Mouse (Mus musculus) ES-E14 (cell line): ENCODE measurements around the gene Atl2. TPM values are rescaled to one million over a fixed set of nuclear protein-coding genes. Genes with fewer than 3 reads are reported as not detected.

Experiments used
- DNase-seq: peaks from one replicate; pipeline ENCODE4 v3.0.0-alpha.2; 2013; ENCODE audit warnings: low read depth, low spot score
- H3K27ac ChIP-seq: 2 replicates; pipeline ENCODE4 v1.5.1; 2012; ENCODE audit warnings: low read depth, mild to moderate bottlenecking, low read length, moderate library complexity, mixed read lengths; ENCODE audit not compliant: poor library complexity, insufficient read depth, severe bottlenecking
- H3K36me3 ChIP-seq: 2 replicates; pipeline ENCODE4 v1.6.1; 2012; ENCODE audit warnings: mild to moderate bottlenecking, low read length, moderate library complexity, mixed read lengths; ENCODE audit not compliant: control insufficient read depth, poor library complexity, insufficient read depth, severe bottlenecking
- H3K4me1 ChIP-seq, 2 experiments: fragments of 150-350 bp in 1 of 2; sonication (generic) in 1 of 2; 2 replicates each; pipeline ENCODE4 v1.6.1; 2012; ENCODE audit warnings: low read length in 2 of 2, mild to moderate bottlenecking in 1 of 2, mixed read lengths in 1 of 2; ENCODE audit not compliant: control insufficient read depth in 2 of 2, insufficient read depth in 2 of 2, poor library complexity in 1 of 2
- H3K4me3 ChIP-seq, 2 experiments: fragments of 150-350 bp in 1 of 2; sonication (generic) in 1 of 2; 2 replicates each; pipeline ENCODE4 v1.5.1; 2012; ENCODE audit warnings: low read length in 2 of 2, low read depth in 1 of 2, mild to moderate bottlenecking in 1 of 2, mixed read lengths in 1 of 2; ENCODE audit not compliant: insufficient read depth in 1 of 2, poor library complexity in 1 of 2, severe bottlenecking in 1 of 2
- H3K9ac ChIP-seq: 2 replicates; pipeline ENCODE4 v1.6.1; 2012; ENCODE audit warnings: low read depth, mild to moderate bottlenecking, low read length, mixed read lengths; ENCODE audit not compliant: poor library complexity, insufficient read depth, severe bottlenecking
- H3K9me3 ChIP-seq: fragments of 150-350 bp; sonication (generic); 2 replicates; pipeline ENCODE4 v1.6.1; 2012; ENCODE audit warnings: low read depth, mild to moderate bottlenecking, low read length; ENCODE audit not compliant: control insufficient read depth, insufficient read depth
- CHD2 ChIP-seq: IDR thresholded peaks from 2 replicates; pipeline ENCODE4 v1.6.1; 2014; ENCODE audit warnings: mild to moderate bottlenecking, low read depth, low read length, inconsistent platforms
- HCFC1 ChIP-seq: IDR thresholded peaks from 2 replicates; pipeline ENCODE4 v1.6.1; 2012; ENCODE audit warnings: low read length, inconsistent platforms, borderline replicate concordance; ENCODE audit not compliant: insufficient read depth
- MAFK ChIP-seq: IDR thresholded peaks from 2 replicates; pipeline ENCODE4 v1.6.1; 2014; ENCODE audit warnings: mild to moderate bottlenecking, low read depth, low read length, inconsistent platforms; ENCODE audit not compliant: insufficient read depth
- ZC3H11A ChIP-seq: IDR thresholded peaks from 2 replicates; pipeline ENCODE4 v1.6.1; 2012; ENCODE audit warnings: low read depth, mild to moderate bottlenecking, inconsistent platforms, low read length, borderline replicate concordance
- ZNF384 ChIP-seq: IDR thresholded peaks from 2 replicates; pipeline ENCODE4 v1.6.1; 2012; ENCODE audit warnings: low read depth, low read length, inconsistent platforms
- in situ Hi-C, 2 experiments: fragments of 600-800 bp; cut with MboI; formaldehyde crosslinking; loops; one replicate each; pipeline ENCODE4 v1.15.1; 2025; ENCODE audit warnings: low sequenced_read_pairs in 2 of 2, inconsistent platforms in 1 of 2; ENCODE audit not compliant: unreplicated experiment in 2 of 2
- total RNA-seq: library from RNA; depleted of rRNA; stranded (reverse); fragments of 300-350 nt; gene quantifications from 2 replicates; pipeline ENCODE4 v1.2.3, GENCODE M21; 2012; rRNA removed

The Atl2 gene
- total RNA-seq: 44.4 and 48.0 TPM in 2 replicates

- H3K27ac ChIP-seq: peak within 1 kb of the TSS; percentile 85
- peak within 1 kb of the TSS; percentile 97 for H3K9ac ChIP-seq
- TF ChIP-seq HCFC1 (peak; percentile 64), MAFK (no peak)
- in situ Hi-C loops: no loop called here
- H3K4me1 ChIP-seq: peaks cover 6 to 13% of the 10 kb centered on the region in 2 experiments
- peak; percentile 84 for DNase-seq
- no peaks in the 10 kb centered on the region; the same call in 1 of the 2 replicates for H3K36me3 ChIP-seq
- H3K9me3 ChIP-seq: no peaks in the 10 kb centered on the region
- peak within 1 kb of the TSS; percentile 87 to 91 for H3K4me3 ChIP-seq
These were observed at the start of gene Atl2 for GRCm38 (mm10) chr17:79895911-79896423. Gene Atl2 (minus strand): TSS chr17:79896123.

DNA sequence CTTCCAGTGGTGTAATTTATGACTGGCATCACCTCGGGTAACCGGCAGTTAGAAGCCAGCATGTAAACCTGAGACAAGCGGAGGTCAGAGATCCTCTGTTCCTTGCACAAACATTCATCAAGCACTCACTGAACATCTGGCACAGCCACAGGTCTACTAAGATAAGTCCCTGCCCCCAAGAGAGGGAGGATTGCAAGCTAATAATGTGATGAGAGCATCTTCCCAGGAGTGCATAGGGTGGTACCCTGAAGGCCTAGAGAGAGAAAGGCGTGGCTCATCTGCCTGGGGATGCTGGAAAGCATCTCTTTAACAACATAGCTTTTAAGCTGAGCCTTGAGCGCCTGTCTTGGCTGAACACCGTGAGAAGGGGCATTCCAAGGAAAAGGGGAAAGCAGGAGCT is 48.9 kb upstream of the Atl2 start:
- in situ Hi-C loops: no loop called here
- TF ChIP-seq HCFC1 (no peak), ZNF384 (no peak), MAFK (no peak), ZC3H11A (no peak), CHD2 (no peak)

GRCm38 (mm10) chr17:79942418-79942817 is 46.5 kb upstream of the Atl2 start:
- no peak overlapping the region for H3K4me3 ChIP-seq
- in situ Hi-C loops: no loop called here

More for the DNA sequence above, 48.9 kb upstream of the Atl2 start:
- Histone ChIP-seq H3K4me1 (peaks cover 4 to 17% of the 10 kb centered on the region in 2 experiments; a peak in 2 of 4 replicates), H3K4me3 (no peak overlapping the region), H3K27ac (no peak overlapping the region), H3K9ac (no peak overlapping the region), H3K36me3 (no peaks in the 10 kb centered on the region), H3K9me3 (no peaks in the 10 kb centered on the region)
- DNase-seq: no peak

DNA sequence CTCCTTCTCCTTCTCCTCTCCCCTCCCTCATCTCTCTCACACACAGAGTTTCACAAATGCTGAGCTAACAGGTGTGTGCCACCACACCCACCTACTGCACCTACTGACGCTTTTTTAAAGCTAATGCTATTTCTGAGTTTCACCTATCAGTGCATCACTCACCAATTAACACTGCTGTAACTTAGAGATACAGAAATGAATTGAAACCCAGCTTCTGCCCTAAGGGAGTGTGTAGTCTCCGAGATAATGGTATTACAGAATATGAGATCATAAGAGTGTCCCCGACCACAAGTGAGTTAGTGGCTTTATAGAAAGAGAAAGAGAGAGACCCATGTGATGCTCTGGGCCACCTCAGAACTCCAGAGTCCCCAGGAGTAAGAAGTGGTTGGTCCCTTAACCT is 43.2 kb upstream of the Atl2 start:
- DNase-seq: no peak
- H3K9me3 ChIP-seq: no peaks in the 10 kb centered on the region
- H3K4me3 ChIP-seq: no peak overlapping the region
- H3K4me1 ChIP-seq: peaks cover 0 to 3% of the 10 kb centered on the region in 2 experiments; a peak in 1 of 4 replicates
- no peaks in the 10 kb centered on the region for H3K36me3 ChIP-seq
- TF ChIP-seq CHD2 (no peak), ZC3H11A (no peak), HCFC1 (no peak), ZNF384 (no peak), MAFK (no peak)
- in situ Hi-C loops: no loop called here
- H3K9ac ChIP-seq: no peak overlapping the region
- H3K27ac ChIP-seq: no peak overlapping the region

More at GRCm38 (mm10) chr17:79942418-79942817, 46.5 kb upstream of the Atl2 start:
- H3K9me3 ChIP-seq: no peaks in the 10 kb centered on the region
- TF ChIP-seq ZC3H11A (no peak), HCFC1 (no peak), CHD2 (no peak), ZNF384 (no peak), MAFK (no peak)
- no peaks in the 10 kb centered on the region for H3K36me3 ChIP-seq
- DNase-seq: no peak
- peaks cover 2 to 6% of the 10 kb centered on the region in 2 experiments; a peak in 1 of 4 replicates for H3K4me1 ChIP-seq
- H3K9ac ChIP-seq: no peak overlapping the region
- no peak overlapping the region for H3K27ac ChIP-seq

DNA sequence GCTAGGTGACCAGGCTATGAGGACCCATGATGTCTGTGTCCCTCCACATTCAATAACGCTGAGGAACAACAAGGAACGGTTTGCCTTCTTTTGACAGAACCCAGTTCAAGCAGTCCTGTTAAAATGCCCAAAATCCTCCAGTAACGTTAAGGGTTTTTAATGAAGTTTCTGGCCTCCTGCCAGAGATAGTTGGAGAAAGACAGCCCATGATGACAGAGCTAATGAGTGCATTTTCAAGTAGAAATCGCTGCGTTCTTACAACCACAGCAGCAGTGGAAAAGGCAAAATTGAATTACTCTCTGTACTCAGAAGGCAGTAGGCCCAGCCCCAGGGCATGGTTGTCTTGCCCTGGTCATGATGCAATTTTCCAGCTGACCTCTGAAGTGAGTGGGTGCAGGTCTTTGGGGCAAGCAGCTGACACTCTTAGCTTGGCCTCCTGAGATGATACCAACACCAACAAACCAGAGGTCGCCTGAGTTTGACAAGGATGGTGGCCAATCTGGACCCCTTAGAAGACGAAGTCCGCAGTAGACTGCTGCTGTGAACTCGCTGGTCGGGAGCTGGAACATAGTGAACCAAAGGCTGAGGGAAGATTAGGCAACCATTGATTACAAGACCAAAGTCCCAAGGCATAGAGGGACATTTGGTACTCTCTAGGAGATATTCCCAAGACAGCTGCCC is 42.1 kb upstream of the Atl2 start:
- in situ Hi-C loops: no loop called here

More for the DNA sequence above, 42.1 kb upstream of the Atl2 start:
- TF ChIP-seq CHD2: no peak
- TF ChIP-seq MAFK: no peak
- TF ChIP-seq ZC3H11A: no peak
- no peak for TF ChIP-seq HCFC1
- TF ChIP-seq ZNF384: no peak
- no peak overlapping the region for H3K27ac ChIP-seq
- DNase-seq: no peak
- no peak overlapping the region for H3K9ac ChIP-seq
- H3K36me3 ChIP-seq: no peaks in the 10 kb centered on the region
- H3K9me3 ChIP-seq: no peaks in the 10 kb centered on the region
- no peak overlapping the region for H3K4me3 ChIP-seq
- peaks cover 0 to 3% of the 10 kb centered on the region in 2 experiments; a peak in 1 of 4 replicates for H3K4me1 ChIP-seq
